ENCODE assay signal across 22 mouse cellular contexts in genomic region chr10:107560881-107561280, GRCm38 (mm10).
DNase-seq lines count a peak whose midpoint lies in the region; ATAC-seq lines count a peak whose summit lies in the region.
"Had no signal": no experiment of that assay in that cellular context is flagged by ENCODE, and none has a peak within 500 bp of the region (broad histone marks: within the 10 kb centered on the region; RNA-seq: fewer than 3 reads in every experiment).

No protein-coding gene starts in this region.

- no peak for ATAC-seq in inflammation-experienced regulatory T-cells, adult 6 months
- ATAC-seq: activated CD4-positive, CD25-positive, alpha-beta regulatory T cell, adult 4 months; CD4-positive, CD25-positive, alpha-beta regulatory T cell, adult 4 months; Patski had no signal

- peak; percentile 80 for DNase-seq in 3T3-L1 (ENCODE audit: low read depth, low spot score)
- DNase-seq in NIH3T3 (ENCODE audit: low read depth): peak; percentile 68
- DNase-seq in brain, adult 2 months (ENCODE audit: low read depth, low spot score): peak; percentile 9
- no peak for DNase-seq in thymus, postnatal 14 days
- no peak for DNase-seq in lung, postnatal 36 days
- DNase-seq: adrenal gland, adult 2 months; adrenal gland, adult 8-10 months; adrenal gland, postnatal 10 days; adrenal gland, postnatal 14 days; adrenal gland, postnatal 25 days; adrenal gland, postnatal 36 days; B cell, adult 2 months; cerebellum, adult 11 months; cerebellum, adult 11-12 months; cerebellum, adult 18-20 months; cerebellum, adult 2 months; cerebellum, adult 8-10 months; cerebellum, adult 9-10 months had no signal

Comparison
In these comparisons a context has a peak if more than half of its experiments do, and no peak if none do; other contexts are left out.
1. DNase-seq: peak in 3T3-L1 (single experiment), NIH3T3 (single experiment) and brain, adult 2 months (single experiment); none in thymus, postnatal 14 days (single experiment) and lung, postnatal 36 days (single experiment).